Mouse (Mus musculus): ENCODE data around the gene Fam53b. TPM values are rescaled to one million over a fixed set of nuclear protein-coding genes. Genes with fewer than 3 reads are reported as not detected.
"Not testable (repeated sequence)": the region's sequence is repeated elsewhere in the genome, so short reads cannot be mapped to it uniquely, and the experiment has no call there.

Gene Fam53b
- polyA plus RNA-seq, 1 experiment from 2014 or later, result 20.4 TPM

GRCm38 (mm10) chr7:132668604-132669003 lies 145.1 kb downstream of the Fam53b start:
- Histone ChIP-seq H3K4me3 (ENCODE audit: low read depth, low read length) (no peak overlapping the region), H3K36me3 (ENCODE audit: control insufficient read depth, insufficient read depth, low read length) (no peaks in the 10 kb centered on the region), H3K27ac (ENCODE audit: low read depth, low read length) (no peak overlapping the region), H3K27me3 (replicated peaks; ENCODE audit: control insufficient read depth, insufficient read depth, low read length) (no peaks in the 10 kb centered on the region), H3K9me3 (ENCODE audit: control insufficient read depth, low read length) (no peaks in the 10 kb centered on the region), H3K4me1 (replicated peaks; ENCODE audit: control insufficient read depth, insufficient read depth, low read length) (no peaks in the 10 kb centered on the region), H3K9ac (ENCODE audit: low read depth, low read length) (no peak overlapping the region), H3K4me2 (no peak overlapping the region)
- ATAC-seq (replicated peaks; ENCODE audit: low FRiP score) (no peak), DNase-seq (ENCODE audit: low spot score) (no peak)
- WGBS, result 67% methylated on average over 2 of the region's 2 CpGs

DNA sequence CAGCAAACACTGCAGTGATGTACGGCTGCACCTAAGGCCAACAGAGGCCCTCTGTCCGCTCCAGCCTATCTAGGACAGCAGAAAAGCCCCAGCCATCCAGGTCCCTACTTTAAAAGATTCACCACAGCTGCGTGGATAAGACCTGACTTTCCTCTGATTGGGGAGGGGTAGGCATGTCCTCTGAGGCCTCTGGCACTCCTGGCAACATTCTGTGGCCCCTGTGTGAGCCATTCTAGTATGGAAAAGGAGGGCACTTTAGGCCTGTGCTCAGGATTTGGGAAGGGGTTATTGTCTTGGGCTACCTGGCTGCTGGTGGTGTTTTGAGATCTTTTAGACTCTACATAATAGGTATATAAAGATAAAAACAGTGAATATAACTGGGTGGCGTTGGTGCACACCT lies 147.2 kb downstream of the Fam53b start:
- Histone ChIP-seq H3K27ac (ENCODE audit: low read depth, low read length) (no peak overlapping the region), H3K36me3 (ENCODE audit: control insufficient read depth, insufficient read depth, low read length) (no peaks in the 10 kb centered on the region), H3K27me3 (replicated peaks; ENCODE audit: control insufficient read depth, insufficient read depth, low read length) (no peaks in the 10 kb centered on the region), H3K9me3 (ENCODE audit: control insufficient read depth, low read length) (no peaks in the 10 kb centered on the region), H3K4me3 (ENCODE audit: low read depth, low read length) (no peak overlapping the region), H3K4me1 (replicated peaks; ENCODE audit: control insufficient read depth, insufficient read depth, low read length) (no peaks in the 10 kb centered on the region), H3K9ac (ENCODE audit: low read depth, low read length) (no peak overlapping the region), H3K4me2 (no peak overlapping the region)
- DNase-seq (ENCODE audit: low spot score), result no peak
- no peak for ATAC-seq (replicated peaks; ENCODE audit: low FRiP score)
- 65% methylated on average over 4 of the region's 4 CpGs for WGBS

GRCm38 (mm10) chr7:132665664-132666382 lies 147.9 kb downstream of the Fam53b start:
- WGBS, result 62% methylated on average over 8 of the region's 8 CpGs
- no peaks in the 10 kb centered on the region for H3K27me3 ChIP-seq (replicated peaks; ENCODE audit: control insufficient read depth, insufficient read depth, low read length)
- no peak for ATAC-seq (replicated peaks; ENCODE audit: low FRiP score)
- H3K4me1 ChIP-seq (replicated peaks; ENCODE audit: control insufficient read depth, insufficient read depth, low read length), result no peaks in the 10 kb centered on the region
- no peak overlapping the region for H3K4me2 ChIP-seq
- H3K4me3 ChIP-seq (ENCODE audit: low read depth, low read length), result no peak overlapping the region
- DNase-seq (ENCODE audit: low spot score), result no peak
- no peak overlapping the region for H3K27ac ChIP-seq (ENCODE audit: low read depth, low read length)
- no peaks in the 10 kb centered on the region for H3K9me3 ChIP-seq (ENCODE audit: control insufficient read depth, low read length)
- H3K36me3 ChIP-seq (ENCODE audit: control insufficient read depth, insufficient read depth, low read length), result no peaks in the 10 kb centered on the region
- no peak overlapping the region for H3K9ac ChIP-seq (ENCODE audit: low read depth, low read length)

GRCm38 (mm10) chr7:132664815-132665214 lies 148.9 kb downstream of the Fam53b start:
- ATAC-seq (replicated peaks; ENCODE audit: low FRiP score) (peak; percentile 41), DNase-seq (ENCODE audit: low spot score) (no peak)
- no peaks in the 10 kb centered on the region for H3K36me3 ChIP-seq (ENCODE audit: control insufficient read depth, insufficient read depth, low read length)
- H3K27me3 ChIP-seq (replicated peaks; ENCODE audit: control insufficient read depth, insufficient read depth, low read length), result no peaks in the 10 kb centered on the region
- H3K4me2 ChIP-seq, result no peak overlapping the region
- H3K9ac ChIP-seq (ENCODE audit: low read depth, low read length), result no peak overlapping the region
- no peak overlapping the region for H3K4me3 ChIP-seq (ENCODE audit: low read depth, low read length)
- no peaks in the 10 kb centered on the region for H3K9me3 ChIP-seq (ENCODE audit: control insufficient read depth, low read length)
- 69% methylated on average over 6 of the region's 6 CpGs for WGBS
- no peak overlapping the region for H3K27ac ChIP-seq (ENCODE audit: low read depth, low read length)
- peaks cover 5% of the 10 kb centered on the region for H3K4me1 ChIP-seq (replicated peaks; ENCODE audit: control insufficient read depth, insufficient read depth, low read length)

GRCm38 (mm10) chr7:132662831-132663230 lies 150.9 kb downstream of the Fam53b start:
- WGBS, result 78% methylated on average over 6 of the region's 6 CpGs
- not testable (repeated sequence) for H3K27ac ChIP-seq (ENCODE audit: low read depth, low read length); H3K4me2 ChIP-seq; DNase-seq (ENCODE audit: low spot score); H3K27me3 ChIP-seq (replicated peaks; ENCODE audit: control insufficient read depth, insufficient read depth, low read length); H3K9ac ChIP-seq (ENCODE audit: low read depth, low read length); H3K9me3 ChIP-seq (ENCODE audit: control insufficient read depth, low read length); H3K4me3 ChIP-seq (ENCODE audit: low read depth, low read length); H3K36me3 ChIP-seq (ENCODE audit: control insufficient read depth, insufficient read depth, low read length); ATAC-seq (replicated peaks; ENCODE audit: low FRiP score)
- H3K4me1 ChIP-seq (replicated peaks; ENCODE audit: control insufficient read depth, insufficient read depth, low read length), result peaks cover 14% of the 10 kb centered on the region

Other genes starting within 250 kb of the Fam53b start
- gene Oat, start 237.5 kb downstream of the Fam53b start, polyA plus RNA-seq (2014; fragmentation: Nextera tagmentation; extraction: Ambion mirVana), result 157 and 179 TPM in 2 replicates
- not detected in 2 replicates for gene Nkx1-2, start 214.2 kb downstream of the Fam53b start, polyA plus RNA-seq (2014; fragmentation: Nextera tagmentation; extraction: Ambion mirVana)
- 15.8 TPM in 2 replicates for gene Lhpp, start 203.2 kb downstream of the Fam53b start, polyA plus RNA-seq (2014; fragmentation: Nextera tagmentation; extraction: Ambion mirVana)
- 50.4 and 54.0 TPM in 2 replicates for gene Eef1akmt2, start 38.8 kb upstream of the Fam53b start, polyA plus RNA-seq (2014; fragmentation: Nextera tagmentation; extraction: Ambion mirVana)
- gene Abraxas2, start 45.3 kb upstream of the Fam53b start, polyA plus RNA-seq (2014; fragmentation: Nextera tagmentation; extraction: Ambion mirVana), result 26.9 and 28.5 TPM in 2 replicates
- gene Zranb1, start 117.3 kb upstream of the Fam53b start, polyA plus RNA-seq (2014; fragmentation: Nextera tagmentation; extraction: Ambion mirVana), result 9.6 and 10.9 TPM in 2 replicates

Data from liver, embryonic 11.5 days (tissue).